Mouse (Mus musculus): ENCODE measurements at regions not wholly inside any gene's neighbourhood (a gene's known extent, or its start where the extent isn't known, plus 50 kb on each side); places are given as distances from the start of the nearest gene placed in this dataset.
"Not testable (repeated sequence)": the region's sequence is repeated elsewhere in the genome, so short reads cannot be mapped to it uniquely, and the experiment has no call there.

DNA sequence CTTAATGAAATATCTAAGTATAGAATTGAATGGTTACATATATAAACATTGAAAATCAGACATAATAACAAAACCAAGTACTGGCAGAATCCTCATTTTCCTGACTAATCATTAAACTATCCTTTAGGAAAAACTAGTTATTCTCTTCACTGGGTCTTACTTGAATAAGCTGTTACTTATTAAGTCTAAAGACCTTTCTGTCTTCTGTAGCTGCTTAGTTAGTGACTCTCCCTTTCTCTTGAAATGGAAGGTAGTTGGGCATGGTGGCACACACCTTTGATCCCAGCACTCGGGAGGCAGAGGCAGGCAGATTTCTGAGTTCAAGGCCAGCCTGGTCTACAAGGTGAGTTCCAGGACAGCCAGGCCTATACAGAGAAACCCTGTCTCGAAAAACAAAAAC lies 135.9 kb upstream of the Abcb5 start:
- intact Hi-C loops (cut with DNase I) = not testable (repeated sequence)

DNA sequence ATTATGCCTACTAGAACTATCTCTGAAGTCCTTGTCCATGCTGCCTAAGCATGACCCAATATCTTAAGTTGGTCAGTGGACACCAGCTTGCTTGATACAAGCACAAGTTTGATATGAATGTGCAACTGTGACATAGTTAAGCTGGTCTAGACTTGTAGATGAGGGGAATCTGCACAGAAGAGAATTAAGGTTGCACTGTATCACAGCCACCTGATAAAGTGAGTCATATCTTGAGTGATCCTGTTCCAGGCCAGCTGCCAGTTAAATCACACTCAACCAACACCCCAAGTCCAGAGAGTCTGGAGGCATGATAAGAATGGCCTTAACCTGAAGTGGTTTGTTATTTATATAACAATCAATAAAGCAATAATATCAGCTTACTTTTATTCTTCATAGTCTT lies 133.5 kb upstream of the Abcb5 start:
- no peak for DNase-seq (ENCODE audit: low spot score in 2 of 2)
- intact Hi-C loops (cut with DNase I) = no loop called here

More for the DNA sequence above, 135.9 kb upstream of the Abcb5 start:
- not testable (repeated sequence) for DNase-seq (ENCODE audit: low spot score in 2 of 2)

DNA sequence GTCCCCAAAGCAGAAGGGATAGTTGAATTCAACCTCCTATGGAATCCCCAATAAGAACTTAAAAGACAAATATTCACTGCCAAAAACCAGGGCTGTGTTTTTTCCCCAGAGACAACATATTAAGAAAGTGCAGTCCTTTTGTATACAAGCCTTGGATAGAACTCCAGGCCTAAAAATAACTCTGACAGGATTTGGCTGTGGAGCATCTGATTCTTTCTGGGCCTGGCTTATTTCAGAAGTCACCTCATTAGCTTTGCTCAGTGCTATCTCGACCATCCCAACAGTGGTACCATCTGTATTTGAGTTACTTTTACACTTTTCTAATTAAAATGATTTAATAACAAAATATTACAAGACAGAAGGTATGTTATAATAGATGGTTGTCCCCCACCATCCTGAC lies 131.6 kb upstream of the Abcb5 start:
- no peak for DNase-seq (ENCODE audit: low spot score in 2 of 2)
- intact Hi-C loops (cut with DNase I) = no loop called here

DNA sequence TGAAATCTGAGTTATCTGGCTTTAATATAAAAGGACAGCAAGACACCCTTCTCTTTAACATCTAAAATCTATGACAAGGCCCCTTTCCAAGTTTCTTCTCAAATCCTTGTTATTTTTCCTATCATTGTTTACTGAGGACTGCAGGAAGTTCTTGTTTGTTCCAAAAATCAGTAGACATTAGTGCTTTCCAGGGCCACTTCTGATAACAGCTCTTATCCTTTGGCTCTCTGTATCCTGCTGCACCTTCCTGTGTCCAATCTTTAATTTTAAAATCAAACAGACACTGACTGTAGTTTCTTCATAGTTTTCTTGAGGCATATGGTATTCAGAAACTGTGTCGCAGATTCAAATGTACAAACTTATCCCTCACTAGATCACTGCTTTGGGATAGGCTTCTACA lies 128.1 kb upstream of the Abcb5 start:
- intact Hi-C loops (cut with DNase I) = no loop called here
- no peak for DNase-seq (ENCODE audit: low spot score in 2 of 2)

DNA sequence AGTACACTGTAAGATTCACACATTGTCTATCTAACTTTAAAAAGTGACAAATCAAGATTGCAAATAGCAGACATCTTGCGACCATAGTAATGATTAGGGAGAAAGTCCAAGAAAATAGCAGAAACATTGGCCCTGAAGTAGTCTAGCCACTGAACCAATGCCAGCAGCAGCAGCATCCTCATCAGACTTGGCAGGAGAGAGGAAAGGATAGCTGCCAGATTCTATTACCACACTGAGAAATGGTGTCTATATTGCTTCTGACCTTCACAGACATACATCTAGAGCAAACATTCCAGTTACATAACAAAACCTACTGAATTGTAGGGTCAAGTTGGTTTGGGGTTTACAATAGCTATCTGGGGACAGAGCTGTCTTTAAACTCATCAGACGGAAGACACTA lies 127.2 kb upstream of the Abcb5 start:
- no peak for DNase-seq (ENCODE audit: low spot score in 2 of 2)
- intact Hi-C loops (cut with DNase I) = no loop called here

DNA sequence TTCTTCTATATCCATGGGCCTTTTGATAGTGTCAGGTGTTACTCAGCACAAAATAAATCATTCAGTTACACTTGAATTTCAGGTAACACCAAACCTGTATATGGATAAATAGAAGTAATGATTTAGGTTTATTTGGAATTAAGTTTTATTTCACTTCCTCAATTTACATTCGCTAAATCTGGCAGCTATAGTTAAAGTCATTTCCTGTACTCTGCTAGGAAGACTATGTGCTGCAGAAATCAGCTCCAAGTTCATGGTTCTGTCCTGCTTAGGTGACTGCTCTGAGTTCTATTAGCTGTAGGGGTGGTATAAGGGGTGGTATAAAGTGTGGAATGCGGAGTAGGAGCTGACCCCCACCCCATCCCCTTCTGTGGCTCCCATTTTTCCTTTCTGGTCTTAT lies 123.1 kb upstream of the Abcb5 start:
- intact Hi-C loops (cut with DNase I) = no loop called here
- no peak for DNase-seq (ENCODE audit: low spot score in 2 of 2)

DNA sequence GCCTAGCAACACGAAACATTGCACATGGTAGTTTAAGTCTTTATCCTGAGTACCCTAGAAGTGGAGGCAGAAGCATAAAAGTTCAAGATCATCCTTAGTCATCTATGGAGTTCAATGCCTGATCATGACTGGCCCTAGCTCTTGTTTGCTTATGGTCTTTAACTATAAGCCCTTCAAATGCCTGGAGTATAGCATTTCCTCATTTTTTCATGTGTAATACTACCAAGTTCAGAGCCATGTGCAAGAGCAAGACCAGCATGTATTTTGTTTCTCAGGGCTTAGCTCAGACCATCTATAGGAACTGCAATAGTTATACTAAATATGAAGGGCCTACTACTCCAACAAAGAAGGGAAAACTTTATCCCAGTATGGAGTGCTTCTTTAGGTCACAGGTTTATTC lies 122.4 kb upstream of the Abcb5 start:
- intact Hi-C loops (cut with DNase I) = no loop called here
- DNase-seq (ENCODE audit: low spot score in 2 of 2) = no peak

DNA sequence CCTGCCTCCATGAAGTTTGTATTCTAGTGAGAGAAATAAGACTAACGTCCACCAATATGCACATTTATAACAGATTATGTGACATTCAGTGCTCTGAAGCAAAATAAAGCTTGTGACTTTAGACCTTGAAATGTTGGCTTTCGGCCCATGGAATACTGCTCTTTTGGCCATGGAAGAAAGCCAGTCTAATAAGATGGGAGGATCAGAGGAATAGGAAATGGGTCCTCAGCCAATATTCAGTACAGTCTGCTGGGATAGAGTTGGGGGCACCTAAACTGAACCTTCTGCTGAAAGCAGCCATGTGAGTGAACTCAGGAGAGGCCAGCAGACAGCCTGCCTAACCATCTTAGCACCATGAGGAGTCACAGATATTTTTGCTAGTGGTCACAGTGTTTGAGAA lies 118.6 kb upstream of the Abcb5 start:
- DNase-seq (ENCODE audit: low spot score in 2 of 2) = no peak
- intact Hi-C loops (cut with DNase I) = no loop called here

DNA sequence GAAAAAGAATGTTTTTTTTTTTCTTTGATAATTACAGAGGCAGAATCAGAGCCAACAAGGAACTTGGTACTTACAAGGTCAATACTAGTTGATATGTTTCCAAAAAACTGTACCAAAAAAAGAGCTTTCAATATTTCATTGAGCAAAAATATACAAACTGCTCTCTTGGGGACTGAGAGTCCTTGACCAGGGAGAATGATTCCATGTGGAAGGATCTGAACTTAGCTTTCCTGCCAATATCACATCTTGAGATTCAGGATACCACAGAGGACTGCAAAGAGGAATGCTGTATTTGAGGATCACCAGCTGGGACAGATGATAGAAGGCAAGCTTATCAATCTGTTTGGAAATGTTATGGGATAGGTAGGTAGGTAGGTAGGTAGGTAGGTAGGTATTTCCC lies 116.6 kb upstream of the Abcb5 start:
- no peak for DNase-seq (ENCODE audit: low spot score in 2 of 2)
- intact Hi-C loops (cut with DNase I) = no loop called here

DNA sequence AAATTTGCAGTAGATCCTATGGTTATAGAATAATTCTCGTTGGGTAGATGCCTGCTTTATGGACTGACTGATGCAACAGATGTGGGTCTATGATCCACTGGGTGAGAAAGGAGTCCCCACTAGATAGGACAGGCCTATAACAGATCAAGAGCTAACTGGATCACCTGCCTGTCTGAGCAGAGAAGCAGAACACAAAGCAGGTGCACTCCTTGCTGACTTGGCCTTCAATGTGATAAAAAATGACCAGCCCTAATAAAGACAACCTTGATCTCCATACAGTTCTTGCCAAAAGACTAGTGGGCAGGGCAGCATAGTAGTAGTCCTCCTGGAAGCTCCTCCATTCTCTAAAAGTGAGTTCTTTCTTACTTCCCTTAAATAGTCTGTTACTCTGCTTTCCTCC lies 109.6 kb upstream of the Abcb5 start:
- no peak for DNase-seq (ENCODE audit: low spot score in 2 of 2)
- intact Hi-C loops (cut with DNase I) = no loop called here

DNA sequence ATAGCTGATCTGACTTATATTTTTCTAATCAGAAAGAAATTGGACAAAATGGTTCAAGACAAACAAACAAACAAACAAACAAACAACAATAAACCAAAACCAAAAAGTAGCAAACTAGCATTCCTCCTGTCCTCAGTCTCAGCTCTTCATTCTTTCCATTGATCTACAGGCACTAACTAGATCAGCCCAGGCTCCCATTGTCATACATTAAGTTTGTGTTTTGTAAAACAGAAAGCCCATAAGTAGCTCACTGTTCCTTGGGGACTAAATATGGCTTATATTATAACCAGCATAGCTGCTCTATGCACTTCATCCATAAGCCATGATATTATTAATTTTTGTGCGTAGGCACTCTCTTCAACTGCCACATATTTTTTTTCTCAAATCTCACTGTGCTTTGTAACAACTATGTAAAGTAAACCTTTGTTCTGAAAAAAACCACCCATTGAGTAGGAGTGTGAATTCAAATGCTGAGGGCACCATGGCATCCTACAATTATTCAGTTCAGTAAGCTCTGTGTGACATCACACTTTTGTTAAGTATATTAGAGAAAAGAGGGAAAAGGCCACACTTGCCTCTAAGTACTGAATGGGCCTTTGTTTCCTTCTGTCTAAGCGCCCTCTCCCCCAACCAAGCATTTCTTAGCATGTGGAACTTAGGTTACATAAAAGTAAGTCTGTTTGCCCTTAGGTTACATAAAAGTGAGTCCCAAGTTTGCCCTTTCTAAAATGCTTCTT lies 108.7 kb upstream of the Abcb5 start:
- intact Hi-C loops (cut with DNase I) = no loop called here

DNA sequence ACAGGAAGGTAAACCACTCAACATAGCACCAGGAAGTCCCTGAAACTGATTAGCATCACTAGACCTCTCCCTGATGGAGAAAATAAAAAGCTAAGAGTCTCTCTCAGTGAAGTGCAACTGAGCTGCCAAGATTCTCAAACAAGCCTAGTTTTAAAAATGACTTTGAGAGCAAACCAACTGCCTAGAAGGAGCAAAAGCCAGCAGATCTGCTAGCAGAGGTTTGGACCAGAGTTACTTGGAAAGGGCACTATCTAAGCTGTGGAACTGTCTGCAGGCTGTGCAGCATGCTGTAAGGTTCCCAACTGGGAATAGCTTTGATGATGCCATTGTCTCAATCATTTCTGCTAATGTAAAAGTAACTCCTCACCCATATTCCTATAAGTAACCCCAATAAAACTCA lies 107.9 kb upstream of the Abcb5 start:
- no peak for DNase-seq (ENCODE audit: low spot score in 2 of 2)
- intact Hi-C loops (cut with DNase I) = no loop called here

More for the DNA sequence above, 108.7 kb upstream of the Abcb5 start:
- DNase-seq (ENCODE audit: low spot score in 2 of 2) = no peak

DNA sequence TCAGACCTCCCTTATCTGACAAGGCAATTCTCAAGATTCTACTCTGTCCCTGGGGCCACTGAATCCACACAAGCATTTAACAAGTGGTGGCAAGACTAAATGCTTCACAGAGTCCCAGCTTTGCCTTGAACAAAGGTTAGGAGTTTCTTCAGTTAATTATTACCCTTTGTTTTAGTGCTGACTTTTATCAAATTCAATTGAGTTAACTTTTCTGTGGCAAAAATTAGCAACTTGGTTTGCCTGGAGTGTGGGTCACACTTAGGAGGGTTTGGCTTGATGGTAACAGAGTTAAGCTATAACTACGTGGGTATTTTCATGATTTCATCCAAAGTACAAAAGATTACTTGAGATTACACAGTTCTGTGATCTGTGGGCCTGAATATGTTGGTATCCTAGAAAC lies 104.7 kb upstream of the Abcb5 start:
- DNase-seq (ENCODE audit: low spot score in 2 of 2) = no peak
- intact Hi-C loops (cut with DNase I) = no loop called here

DNA sequence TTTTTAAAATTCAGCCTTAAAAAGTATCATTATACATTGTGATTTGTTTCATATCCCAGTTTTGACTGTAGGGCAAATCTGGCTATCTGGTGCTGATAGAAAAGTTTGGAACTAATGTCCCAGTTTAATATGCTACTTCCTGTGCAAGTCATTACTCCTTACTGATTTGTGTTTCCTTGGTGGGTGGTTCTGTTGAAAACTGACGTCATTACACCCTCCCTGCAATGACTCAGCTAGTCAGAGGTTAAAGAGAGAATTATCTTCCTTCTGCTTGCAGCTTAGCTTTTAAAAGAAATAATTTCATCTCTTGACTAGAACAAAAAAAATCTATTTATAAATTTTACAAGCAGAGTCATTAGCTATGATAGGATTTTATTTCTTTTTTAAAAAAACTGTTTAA lies 104.2 kb upstream of the Abcb5 start:
- intact Hi-C loops (cut with DNase I) = no loop called here
- no peak for DNase-seq (ENCODE audit: low spot score in 2 of 2)

DNA sequence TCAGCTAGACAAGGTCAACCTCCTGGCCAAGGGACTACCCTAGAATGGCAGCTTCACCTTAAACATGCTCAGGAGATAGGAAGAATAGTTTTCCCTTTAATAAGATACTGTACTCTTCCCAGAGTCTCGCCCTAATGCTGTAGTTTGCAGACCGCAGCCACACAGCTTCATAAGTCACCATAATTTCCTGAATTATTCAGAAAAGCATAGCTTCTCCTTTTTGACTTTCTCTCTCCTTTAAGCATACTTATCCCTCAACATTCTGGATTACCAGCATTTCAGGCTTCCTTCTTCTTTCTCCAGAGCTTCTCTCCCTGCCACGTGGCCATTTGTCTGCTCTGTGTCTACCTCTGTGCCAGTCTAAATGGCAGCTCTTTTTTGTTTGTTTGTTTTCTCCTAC lies 103.5 kb upstream of the Abcb5 start:
- intact Hi-C loops (cut with DNase I) = no loop called here
- no peak for DNase-seq (ENCODE audit: low spot score in 2 of 2)

DNA sequence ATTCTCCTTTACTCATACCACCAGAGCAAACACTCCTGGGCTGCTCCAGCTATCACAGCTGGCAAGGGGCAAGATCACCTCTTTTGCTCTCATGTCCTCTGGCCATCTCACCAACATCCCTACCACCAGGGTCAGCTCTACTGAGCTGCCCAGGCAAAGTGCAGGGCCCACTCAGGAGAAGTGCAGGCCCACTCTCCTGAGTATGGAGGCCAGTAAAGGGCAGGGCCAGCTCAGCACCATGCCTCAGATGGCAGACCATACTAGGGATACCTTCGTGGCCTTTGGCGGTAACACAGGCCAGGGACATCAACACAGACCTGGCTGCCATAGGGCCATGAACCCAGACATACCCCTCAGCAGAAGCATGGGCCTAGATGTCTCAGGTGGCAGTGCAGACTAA lies 101.9 kb upstream of the Abcb5 start:
- intact Hi-C loops (cut with DNase I) = no loop called here
- DNase-seq (ENCODE audit: low spot score in 2 of 2) = no peak

DNA sequence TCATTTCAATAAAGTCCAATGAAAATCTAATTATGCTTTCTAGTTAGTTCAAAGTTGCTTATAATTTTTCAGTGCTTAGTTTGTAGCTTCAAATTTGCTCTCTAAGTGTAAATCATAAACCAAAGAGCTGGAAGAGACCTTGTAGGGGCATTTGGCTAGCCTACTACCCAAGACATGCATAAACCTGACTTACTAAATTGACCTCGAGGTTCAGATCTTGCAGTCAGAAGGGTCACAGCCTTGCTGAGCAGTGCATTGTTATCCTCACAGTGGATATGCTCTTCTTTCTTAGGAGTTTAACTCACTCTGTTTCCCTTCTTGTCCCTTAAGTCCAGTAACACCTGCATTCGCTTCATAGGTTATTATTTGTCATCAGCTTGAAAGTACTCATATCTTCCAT lies 96.7 kb upstream of the Abcb5 start:
- intact Hi-C loops (cut with DNase I) = no loop called here
- no peak for DNase-seq (ENCODE audit: low spot score in 2 of 2)

DNA sequence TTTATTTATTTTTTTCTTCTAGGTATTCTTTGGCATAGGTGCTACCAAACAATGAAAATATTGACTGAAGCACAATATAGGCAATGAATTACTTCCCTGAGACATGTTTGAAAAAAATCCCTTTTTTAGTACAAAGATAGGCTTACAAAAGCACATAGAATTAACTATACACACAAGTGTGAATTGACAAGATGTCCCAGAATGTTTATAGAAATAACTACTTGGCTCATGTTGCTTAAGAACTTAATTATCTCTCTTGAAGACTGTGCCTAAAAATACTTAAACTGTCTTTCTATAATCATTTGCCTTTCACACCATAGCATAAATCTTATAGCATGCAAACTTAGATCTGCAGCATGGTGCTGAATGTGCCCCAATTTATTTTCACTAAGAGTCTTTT lies 96.3 kb upstream of the Abcb5 start:
- intact Hi-C loops (cut with DNase I) = no loop called here
- no peak for DNase-seq (ENCODE audit: low spot score in 2 of 2)

DNA sequence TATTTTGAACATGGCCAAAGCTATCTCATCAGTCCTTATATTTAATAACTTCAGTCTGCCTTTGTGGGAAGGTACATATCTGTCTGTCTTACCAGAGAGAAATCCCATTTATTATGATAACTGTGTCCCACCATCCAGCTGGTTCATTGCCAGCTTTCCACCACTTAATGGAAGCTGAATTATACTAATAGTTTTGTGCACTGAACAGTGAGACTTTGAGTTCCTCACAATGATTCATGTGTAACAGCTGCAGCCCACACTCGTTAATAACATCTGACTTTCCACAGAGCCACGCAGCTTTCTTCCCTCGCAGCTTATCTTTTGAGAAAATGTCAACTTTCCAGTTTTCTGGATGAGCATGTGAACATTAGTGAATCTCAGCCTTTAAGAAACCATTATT lies 88.3 kb upstream of the Abcb5 start:
- intact Hi-C loops (cut with DNase I) = no loop called here

DNA sequence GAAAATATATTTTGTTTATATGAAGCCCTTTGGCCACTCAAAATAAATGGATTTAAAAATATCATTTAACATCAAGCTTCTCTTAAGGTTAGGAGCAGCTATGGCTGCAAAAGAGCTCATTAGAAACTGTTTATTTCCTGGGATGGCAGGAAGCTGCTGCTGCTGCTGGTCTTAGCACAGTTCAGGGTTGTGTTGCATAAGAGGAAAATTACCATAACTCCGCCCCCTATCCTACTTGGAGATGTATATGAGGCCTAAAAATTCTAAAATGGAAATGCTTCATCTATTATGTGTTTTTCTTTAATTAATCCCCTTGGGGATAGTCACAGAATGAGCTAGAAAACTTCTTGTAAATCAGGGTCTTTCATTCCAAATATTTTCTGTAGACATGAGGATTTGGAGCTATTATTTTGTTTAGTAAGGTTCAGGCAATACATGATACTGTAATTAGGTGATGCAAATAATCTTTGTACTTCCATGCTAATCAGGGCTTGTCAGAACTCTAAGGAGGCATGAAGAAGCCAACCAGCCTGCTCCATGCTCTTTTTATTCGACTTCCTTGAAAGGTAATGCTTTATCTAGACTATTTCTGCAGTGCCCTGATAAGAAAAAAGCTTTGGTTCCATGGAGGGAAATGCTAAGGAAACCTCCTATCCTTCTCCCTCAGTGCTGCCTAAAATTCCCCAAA lies 85.6 kb upstream of the Abcb5 start:
- intact Hi-C loops (cut with DNase I) = no loop called here
- DNase-seq (ENCODE audit: low spot score in 2 of 2) = no peak

More for the DNA sequence above, 88.3 kb upstream of the Abcb5 start:
- DNase-seq (ENCODE audit: low spot score in 2 of 2) = no peak

DNA sequence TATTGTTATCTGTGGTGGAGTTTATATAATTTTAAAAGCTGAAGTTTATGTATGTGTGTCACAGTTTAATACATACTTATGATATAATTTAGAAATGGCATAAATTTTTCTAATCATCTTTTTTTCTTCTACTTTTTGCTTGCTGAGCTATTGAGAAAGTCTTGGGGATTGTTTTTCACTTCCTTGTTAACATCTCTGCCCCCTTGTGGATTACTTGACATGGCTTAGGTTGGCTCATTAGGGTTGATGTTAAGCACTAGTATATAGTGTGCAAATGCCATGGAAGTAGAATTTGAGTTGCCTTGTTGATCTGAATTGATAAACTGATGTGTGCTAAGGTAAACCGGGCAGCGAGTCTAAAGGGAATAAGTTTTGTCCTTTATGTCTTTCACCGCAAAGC lies 72.1 kb upstream of the Abcb5 start:
- intact Hi-C loops (cut with DNase I) = no loop called here

DNA sequence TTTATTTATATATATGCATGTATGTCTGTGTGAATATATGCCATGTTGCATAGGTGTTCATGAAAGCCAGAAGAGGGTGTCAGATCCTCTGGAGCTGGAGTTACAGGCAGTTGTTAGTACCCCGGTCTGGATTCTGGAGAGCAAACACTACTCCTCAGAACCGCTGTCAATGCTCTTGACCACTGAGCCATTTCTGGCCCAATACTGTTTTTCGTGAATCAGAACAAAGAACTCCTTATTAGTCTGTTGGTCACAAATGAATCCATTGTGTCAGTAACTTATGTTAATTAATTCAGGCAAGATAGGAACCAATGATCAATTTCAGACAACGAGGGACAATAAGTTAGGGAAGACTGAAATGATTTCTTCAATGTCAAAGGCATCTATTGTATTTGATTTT lies 68.6 kb upstream of the Abcb5 start:
- intact Hi-C loops (cut with DNase I) = no loop called here
- no peak for DNase-seq (ENCODE audit: low spot score in 2 of 2)

More for the DNA sequence above, 72.1 kb upstream of the Abcb5 start:
- no peak for DNase-seq (ENCODE audit: low spot score in 2 of 2)
